Mouse (Mus musculus) stomach, embryonic 15.5 days (tissue): ENCODE measurements at regions not wholly inside any gene's neighbourhood (a gene's known extent, or its start where the extent isn't known, plus 50 kb on each side); places are given as distances from the start of the nearest gene placed in this dataset.

Source experiments
- ATAC-seq: fragments of 200-750 bp; cut with Nextera tagmentation; 2 replicates; pipeline ENCODE4 v1.8.0; 2017; ENCODE audit warnings: low read depth, moderate number of reproducible peaks, moderate TSS enrichment; ENCODE audit not compliant: insufficient read depth, low FRiP score
- H3K27ac ChIP-seq: fragments of 300-500 bp; sonication (generic); 2 replicates; pipeline ENCODE4 v1.5.1; 2015; ENCODE audit warnings: mild to moderate bottlenecking, inconsistent platforms
- H3K27me3 ChIP-seq: fragments of 300-500 bp; sonication (generic); replicated peaks from 2 replicates; pipeline ENCODE4 v1.6.1; 2015; ENCODE audit warnings: inconsistent platforms
- H3K36me3 ChIP-seq: fragments of 300-500 bp; sonication (generic); 2 replicates; pipeline ENCODE4 v1.6.1; 2015; ENCODE audit warnings: inconsistent platforms
- H3K4me1 ChIP-seq: fragments of 300-500 bp; sonication (generic); 2 replicates; pipeline ENCODE4 v1.6.1; 2015; ENCODE audit warnings: inconsistent platforms
- H3K4me2 ChIP-seq: fragments of 300-500 bp; sonication (generic); 2 replicates; pipeline ENCODE4 v1.6.1; 2015; ENCODE audit warnings: mild to moderate bottlenecking, inconsistent platforms
- H3K4me3 ChIP-seq: fragments of 300-500 bp; sonication (generic); replicated peaks from 2 replicates; pipeline ENCODE4 v1.5.1; 2015; ENCODE audit warnings: inconsistent platforms
- H3K9ac ChIP-seq: fragments of 300-500 bp; sonication (generic); 2 replicates; pipeline ENCODE4 v1.6.1; 2015; ENCODE audit warnings: inconsistent platforms
- H3K9me3 ChIP-seq: fragments of 300-500 bp; sonication (generic); 2 replicates; pipeline ENCODE4 v1.6.1; 2016; ENCODE audit warnings: inconsistent platforms
- WGBS: fragments of 180-500 bp; shearing (Covaris S2); methylation state at CpG from one replicate; pipeline ENCODE4 v1.1.7; 2015; 5-methylcytosine and 5-hydroxymethylcytosine counted together

GRCm38 (mm10) chr13:48207824-48208223, 53.2 kb upstream of the Id4 start:
- Histone ChIP-seq H3K36me3 (no peaks in the 10 kb centered on the region), H3K4me1 (no peaks in the 10 kb centered on the region), H3K9me3 (no peaks in the 10 kb centered on the region), H3K4me3 (no peak overlapping the region), H3K4me2 (no peak overlapping the region), H3K27ac (no peak overlapping the region), H3K27me3 (no peaks in the 10 kb centered on the region), H3K9ac (no peak overlapping the region)
- WGBS = 54% methylated on average over 4 of the region's 4 CpGs
- ATAC-seq = no peak
